Mouse (Mus musculus) MEL (cell line): ENCODE results near the gene Tnfsf12.

ENCODE experiments used
- CHD2 ChIP-seq: IDR thresholded peaks from 2 replicates; pipeline ENCODE4 v1.6.1; 2011; ENCODE audit warnings: low read length, improper control_type of control experiment
- CTCF ChIP-seq, 3 experiments: IDR thresholded peaks in 2 of 3; conservative IDR thresholded peaks in 1 of 3; 2 replicates each; pipeline ENCODE4 v1.5.1; 2011 to 2012; ENCODE audit warnings: low read length in 3 of 3, low read depth in 2 of 3, mild to moderate bottlenecking in 2 of 3, improper control_type of control experiment in 1 of 3, inconsistent platforms in 1 of 3, mixed read lengths in 1 of 3, moderate library complexity in 1 of 3; ENCODE audit not compliant: control insufficient read depth in 1 of 3, insufficient read depth in 1 of 3, poor library complexity in 1 of 3, severe bottlenecking in 1 of 3
- JUND ChIP-seq: IDR thresholded peaks from 2 replicates; pipeline ENCODE4 v1.6.1; 2011; ENCODE audit warnings: low read depth, mild to moderate bottlenecking, improper control_type of control experiment, low read length
- RCOR1 ChIP-seq: IDR thresholded peaks from 2 replicates; pipeline ENCODE4 v1.6.1; 2012; ENCODE audit warnings: low read depth, mild to moderate bottlenecking, inconsistent platforms, low read length, improper control_type of control experiment
- USF2 ChIP-seq, 2 experiments: IDR thresholded peaks; 2 replicates each; pipeline ENCODE4 v1.6.1; 2011 to 2012; ENCODE audit warnings: improper control_type of control experiment in 2 of 2, low read length in 2 of 2, borderline replicate concordance in 1 of 2, inconsistent platforms in 1 of 2, low read depth in 1 of 2, mild to moderate bottlenecking in 1 of 2; ENCODE audit not compliant: insufficient read depth in 1 of 2

DNA sequence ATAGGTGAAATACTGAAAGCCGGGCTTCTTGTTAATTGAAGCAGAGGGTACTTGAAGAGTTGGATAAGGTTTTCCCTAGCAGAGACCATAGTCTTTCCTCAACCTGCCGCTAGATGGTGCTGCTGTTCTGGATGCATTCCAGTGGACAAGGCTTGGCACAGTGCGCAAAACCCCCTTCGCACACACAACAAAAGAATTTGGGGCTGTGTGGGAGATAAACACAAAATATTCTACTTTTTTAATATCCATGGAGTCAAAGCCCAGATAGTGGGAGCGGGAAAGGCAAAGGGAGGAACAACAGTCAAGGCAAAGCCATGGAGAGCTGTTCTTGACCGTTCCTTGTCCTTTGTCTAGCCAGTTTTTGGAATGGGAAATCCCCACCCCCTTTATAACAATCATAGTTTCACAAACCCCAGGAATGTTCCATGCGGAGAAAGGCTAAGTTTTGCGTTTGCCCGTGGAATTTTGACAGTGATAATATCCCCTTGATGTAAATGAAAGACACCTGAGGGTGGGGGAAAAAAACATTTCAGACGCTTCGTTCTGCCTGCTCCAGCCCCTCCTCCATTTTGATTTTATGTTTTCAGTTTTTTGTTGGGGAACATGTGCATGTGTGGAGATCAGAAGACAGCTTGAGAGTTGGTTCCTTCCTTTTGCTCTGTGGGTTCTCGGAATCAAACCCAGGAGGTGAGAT, 12.7 kb downstream of the Tnfsf12 start:
- TF ChIP-seq JUND (no peak; the same call in 1 of the 2 replicates), CTCF (IDR thresholded peaks at IDR 0.05 in 2 of 3, conservative IDR thresholded peaks at IDR 0.05 in 1 of 3; ENCODE audit: control insufficient read depth in 1 of 3, insufficient read depth in 1 of 3, low read depth in 2 of 3, low read length in 3 of 3, poor library complexity in 1 of 3, severe bottlenecking in 1 of 3) (peak; percentile 95 to 98 (median 96)), CHD2 (no peak), RCOR1 (no peak), USF2 (IDR thresholded peaks at IDR 0.05; ENCODE audit: borderline replicate concordance in 1 of 2, insufficient read depth in 1 of 2, low read depth in 1 of 2, low read length in 2 of 2) (no peak)
